Mouse (Mus musculus) olfactory bulb, adult 2 months (tissue): ENCODE results near the gene Ahcyl2. TPM values are rescaled to one million over a fixed set of nuclear protein-coding genes. Genes with fewer than 3 reads are reported as not detected.
"Not testable (repeated sequence)": the region's sequence is repeated elsewhere in the genome, so short reads cannot be mapped to it uniquely, and the experiment has no call there.

ENCODE experiments used
- H3K27ac ChIP-seq: fragments of 200-500 bp; 2 replicates; pipeline ENCODE4 v1.5.1; 2012; ENCODE audit warnings: low read depth, low read length; ENCODE audit not compliant: insufficient read depth
- H3K4me1 ChIP-seq: fragments of 200-500 bp; 2 replicates; pipeline ENCODE4 v1.6.1; 2012; ENCODE audit warnings: low read length; ENCODE audit not compliant: control insufficient read depth, insufficient read depth
- H3K4me3 ChIP-seq: fragments of 200-500 bp; 2 replicates; pipeline ENCODE4 v1.5.1; 2012; ENCODE audit warnings: mild to moderate bottlenecking, low read depth, low read length, moderate library complexity; ENCODE audit not compliant: insufficient read depth
- CTCF ChIP-seq: fragments of 200-500 bp; IDR thresholded peaks from 2 replicates; pipeline ENCODE4 v1.5.1; 2012; ENCODE audit warnings: low read depth, mild to moderate bottlenecking, low read length, moderate library complexity; ENCODE audit not compliant: insufficient read depth
- POLR2A ChIP-seq: fragments of 200-500 bp; IDR thresholded peaks from 2 replicates; pipeline ENCODE4 v1.6.1; 2012; ENCODE audit warnings: mild to moderate bottlenecking, low read depth, low read length, moderate library complexity; ENCODE audit not compliant: insufficient read depth
- WGBS: fragments of 180-500 bp; shearing (Covaris S2); methylation state at CpG from one replicate; pipeline ENCODE4 v1.1.7; 2018; 5-methylcytosine and 5-hydroxymethylcytosine counted together
- polyA plus RNA-seq: library from polyadenylated mRNA; stranded (reverse); fragments of >200 nt; gene quantifications from 2 replicates; pipeline ENCODE4 v1.2.4, GENCODE M21; 2012; ENCODE audit warnings: low replicate concordance; ENCODE audit not compliant: missing spikeins, insufficient read depth, insufficient read length

Gene Ahcyl2
- polyA plus RNA-seq, 1 experiment: 277 TPM

- Histone ChIP-seq H3K27ac (no peak overlapping the region), H3K4me3 (peak overlapping the region; percentile 58), H3K4me1 (peaks cover 9% of the 10 kb centered on the region)
- 35% methylated on average over 13 of the region's 13 CpGs for WGBS
- TF ChIP-seq CTCF (no peak), POLR2A (no peak)
Measured at GRCm38 (mm10) chr6:29736610-29737458, 31.0 kb upstream of the Ahcyl2 start.

- WGBS: 80% methylated on average over 3 of the region's 3 CpGs
- Histone ChIP-seq H3K4me1 (no peaks in the 10 kb centered on the region), H3K27ac (no peak overlapping the region), H3K4me3 (no peak overlapping the region)
- TF ChIP-seq CTCF: no peak
- TF ChIP-seq POLR2A: no peak
Measured at GRCm38 (mm10) chr6:29751466-29752152, 16.2 kb upstream of the Ahcyl2 start.

- Histone ChIP-seq H3K27ac (no peak overlapping the region), H3K4me1 (peaks cover 3% of the 10 kb centered on the region), H3K4me3 (no peak overlapping the region)
- no peak for TF ChIP-seq CTCF
- 43% methylated on average over 11 of the region's 11 CpGs for WGBS
Measured at GRCm38 (mm10) chr6:29753336-29753735, 14.5 kb upstream of the Ahcyl2 start.

- WGBS: 63% methylated on average over 5 of the region's 5 CpGs
- TF ChIP-seq POLR2A (no peak), CTCF (no peak)
- Histone ChIP-seq H3K4me1 (peaks cover 4% of the 10 kb centered on the region), H3K27ac (no peak overlapping the region), H3K4me3 (no peak overlapping the region)
Measured at GRCm38 (mm10) chr6:29756001-29756400, 11.8 kb upstream of the Ahcyl2 start.

- no peak overlapping the region for H3K4me3 ChIP-seq
- no peak for TF ChIP-seq CTCF
- no peak for TF ChIP-seq POLR2A
- H3K4me1 ChIP-seq: peaks cover 4% of the 10 kb centered on the region
- H3K27ac ChIP-seq: no peak overlapping the region
- 88% methylated on average over 4 of the region's 4 CpGs for WGBS
Measured at GRCm38 (mm10) chr6:29756476-29756875, 11.3 kb upstream of the Ahcyl2 start.

- H3K27ac ChIP-seq: no peak overlapping the region
- no peak overlapping the region for H3K4me3 ChIP-seq
- no peak for TF ChIP-seq POLR2A
- TF ChIP-seq CTCF: 0 out of 2 replicates have a peak, but pooled peaks have one; percentile 9
- H3K4me1 ChIP-seq: peaks cover 4% of the 10 kb centered on the region
- WGBS: 29% methylated on average over 4 of the region's 4 CpGs
Measured at GRCm38 (mm10) chr6:29758417-29758816, 9.4 kb upstream of the Ahcyl2 start.

- Histone ChIP-seq H3K4me1 (peaks cover 4% of the 10 kb centered on the region), H3K27ac (no peak overlapping the region), H3K4me3 (no peak overlapping the region)
- no peak for TF ChIP-seq CTCF
- no peak for TF ChIP-seq POLR2A
- WGBS: 87% methylated on average over 13 of the region's 13 CpGs
Measured at GRCm38 (mm10) chr6:29759012-29759679, 8.7 kb upstream of the Ahcyl2 start.

- H3K27ac ChIP-seq, H3K4me3 ChIP-seq, H3K4me1 ChIP-seq: not testable (repeated sequence)
- WGBS: 100% methylated on average over 2 of the region's 2 CpGs
Measured at GRCm38 (mm10) chr6:29760397-29760796, 7.4 kb upstream of the Ahcyl2 start.

GRCm38 (mm10) chr6:29761282-29761681 lies 6.5 kb upstream of the Ahcyl2 start:
- WGBS: 92% methylated on average over 4 of the region's 4 CpGs
- no peak overlapping the region for H3K27ac ChIP-seq
- H3K4me3 ChIP-seq: no peak overlapping the region
- peaks cover 4% of the 10 kb centered on the region for H3K4me1 ChIP-seq
- no peak for TF ChIP-seq CTCF
- no peak for TF ChIP-seq POLR2A
